Mouse (Mus musculus): ENCODE measurements at regions not wholly inside any gene's neighbourhood (a gene's known extent, or its start where the extent isn't known, plus 50 kb on each side); places are given as distances from the start of the nearest gene placed in this dataset.

DNA sequence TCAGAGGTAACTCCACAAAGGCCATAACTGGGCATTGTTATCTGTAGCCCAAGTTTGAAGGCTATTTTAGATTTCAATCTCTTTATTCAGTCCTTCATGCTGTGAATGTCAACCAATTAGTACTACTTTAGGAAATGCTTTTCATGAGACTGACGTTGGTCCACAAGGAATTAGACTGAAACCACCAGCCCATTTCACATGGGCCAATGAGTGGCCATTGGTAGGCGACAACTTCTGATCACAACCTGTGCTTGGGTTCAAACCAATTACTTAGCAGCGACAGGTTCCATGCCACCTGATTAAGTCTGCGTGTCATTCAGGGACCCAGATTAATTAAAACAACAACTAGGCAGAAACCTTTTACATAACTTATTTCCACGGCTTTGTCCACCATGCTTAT lies 126.9 kb upstream of the Tenm3 start:
- no peak for TF ChIP-seq CTCF (IDR thresholded peaks at IDR 0.05; ENCODE audit: borderline replicate concordance, insufficient read depth, low read length)
- TF ChIP-seq POLR2A (IDR thresholded peaks at IDR 0.05; ENCODE audit: low read depth, low read length) = no peak
